Mouse (Mus musculus): Measurements from ENCODE around the gene Uvrag.

DNA sequence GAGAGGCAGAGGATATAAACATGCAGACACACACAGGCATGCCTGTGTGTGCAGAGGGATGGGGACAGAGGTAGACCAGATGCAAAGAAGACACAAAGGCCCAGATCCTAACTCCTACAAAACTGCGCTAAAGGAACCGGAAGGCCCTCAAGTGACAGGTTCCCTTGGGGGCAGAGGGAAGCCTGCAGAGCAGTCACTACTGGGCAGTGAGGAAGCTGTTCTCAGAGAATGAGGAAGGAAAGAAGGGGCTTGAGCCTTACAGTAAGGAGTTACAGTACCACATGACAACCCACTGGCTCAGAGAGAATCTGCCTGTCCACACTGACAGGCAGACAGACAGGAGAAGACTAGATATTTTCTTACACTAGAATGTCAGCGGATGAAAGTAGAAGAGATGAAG is 97.6 kb downstream of the Uvrag start:
- TF ChIP-seq CTCF (IDR thresholded peaks at IDR 0.05; ENCODE audit: low read depth, low read length) = no peak
- no peak for TF ChIP-seq POLR2A (IDR thresholded peaks at IDR 0.05; ENCODE audit: extremely low read depth, insufficient read depth, low read length)
